Mouse (Mus musculus) midbrain, embryonic 13.5 days (tissue): ENCODE measurements around the gene Ptgis. TPM values are rescaled to one million over a fixed set of nuclear protein-coding genes. Genes with fewer than 3 reads are reported as not detected.

Experiments used
- ATAC-seq: fragments of 200-750 bp; cut with Nextera tagmentation; 2 replicates; pipeline ENCODE4 v1.8.0; 2017; ENCODE audit warnings: mild to moderate bottlenecking, moderate TSS enrichment, moderate library complexity
- H3K27ac ChIP-seq: fragments of 300-500 bp; sonication (generic); 2 replicates; pipeline ENCODE4 v1.5.1; 2015; ENCODE audit warnings: inconsistent platforms, mild to moderate bottlenecking, moderate library complexity
- H3K27me3 ChIP-seq: fragments of 300-500 bp; sonication (generic); 2 replicates; pipeline ENCODE4 v1.6.1; 2015; ENCODE audit warnings: mild to moderate bottlenecking, inconsistent platforms
- H3K36me3 ChIP-seq: fragments of 300-500 bp; sonication (generic); 2 replicates; pipeline ENCODE4 v1.6.1; 2015; ENCODE audit warnings: mild to moderate bottlenecking, inconsistent platforms
- H3K4me1 ChIP-seq: fragments of 300-500 bp; sonication (generic); replicated peaks from 2 replicates; pipeline ENCODE4 v1.6.1; 2015; ENCODE audit warnings: inconsistent platforms
- H3K4me2 ChIP-seq: fragments of 300-500 bp; sonication (generic); replicated peaks from 2 replicates; pipeline ENCODE4 v1.6.1; 2015; ENCODE audit warnings: moderate library complexity, mild to moderate bottlenecking, inconsistent platforms
- H3K4me3 ChIP-seq: fragments of 300-500 bp; sonication (generic); replicated peaks from 2 replicates; pipeline ENCODE4 v1.5.1; 2015; ENCODE audit warnings: mild to moderate bottlenecking, inconsistent platforms
- H3K9ac ChIP-seq: fragments of 300-500 bp; sonication (generic); replicated peaks from 2 replicates; pipeline ENCODE4 v1.6.1; 2015; ENCODE audit warnings: mild to moderate bottlenecking, inconsistent platforms
- H3K9me3 ChIP-seq: fragments of 300-500 bp; sonication (generic); 2 replicates; pipeline ENCODE4 v1.6.1; 2016; ENCODE audit warnings: mild to moderate bottlenecking, inconsistent platforms
- WGBS: fragments of 180-500 bp; shearing (Covaris S2); methylation state at CpG from one replicate; pipeline ENCODE4 v1.1.7; 2015; 5-methylcytosine and 5-hydroxymethylcytosine counted together
- polyA plus RNA-seq: library from polyadenylated mRNA; unstranded; fragments of >200 nt; fragmentation: Nextera tagmentation; extraction: Ambion mirVana; gene quantifications from 2 replicates; pipeline ENCODE4 v1.2.1, GENCODE M21; 2015

The Ptgis gene
- polyA plus RNA-seq, 1 experiment from 2014 or later = 4.5 TPM

DNA sequence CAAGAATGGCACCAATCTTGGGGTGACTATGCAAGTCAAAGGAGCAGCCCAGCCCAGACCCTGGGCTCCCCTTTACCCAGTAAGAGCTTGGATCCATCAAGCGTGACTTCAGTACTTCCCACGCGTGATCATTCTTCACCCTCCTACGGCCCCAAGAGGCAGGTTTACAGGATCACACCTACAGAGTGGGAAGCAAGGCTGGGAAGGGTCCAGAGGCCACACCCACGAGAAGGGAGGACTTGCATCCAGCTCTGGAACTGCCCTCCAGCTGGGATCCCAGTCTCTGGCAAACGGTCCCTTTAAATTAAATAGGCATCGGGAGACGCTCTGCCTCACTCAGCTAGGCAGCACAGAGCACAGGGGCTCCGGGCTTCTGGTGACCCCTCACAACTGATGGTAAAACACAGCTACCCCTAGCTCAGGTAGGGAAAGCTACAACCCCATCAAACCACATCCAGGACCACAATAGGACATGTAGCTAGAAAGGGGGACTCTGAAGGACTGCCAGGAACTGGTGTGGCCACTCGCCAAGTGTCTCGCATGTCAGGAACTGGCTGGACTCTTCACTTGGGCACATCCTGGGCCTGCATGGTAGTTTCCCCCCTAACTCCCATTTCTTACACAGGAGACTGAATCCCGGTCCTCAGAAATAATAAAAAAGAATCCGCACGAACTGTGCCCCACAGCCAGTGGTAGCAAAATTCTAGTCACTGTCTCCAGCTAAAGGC is 58.6 kb downstream of the Ptgis start:
- WGBS = 90% methylated on average over 14 of the region's 14 CpGs
- no peak for ATAC-seq

GRCm38 (mm10) chr2:167181096-167181495 is 59.3 kb downstream of the Ptgis start:
- ATAC-seq = no peak

More for the DNA sequence above, 58.6 kb downstream of the Ptgis start:
- Histone ChIP-seq H3K36me3 (peaks cover 8% of the 10 kb centered on the region), H3K27ac (no peak overlapping the region), H3K9ac (no peak overlapping the region), H3K4me1 (peaks cover 15% of the 10 kb centered on the region), H3K4me3 (no peak overlapping the region), H3K9me3 (no peaks in the 10 kb centered on the region), H3K4me2 (no peak overlapping the region), H3K27me3 (no peaks in the 10 kb centered on the region)

GRCm38 (mm10) chr2:167179301-167179700 is 61.1 kb downstream of the Ptgis start:
- Histone ChIP-seq H3K4me2 (no peak overlapping the region), H3K9me3 (no peaks in the 10 kb centered on the region), H3K27me3 (no peaks in the 10 kb centered on the region), H3K9ac (no peak overlapping the region), H3K4me1 (no peaks in the 10 kb centered on the region), H3K4me3 (no peak overlapping the region), H3K36me3 (peaks cover 8% of the 10 kb centered on the region), H3K27ac (no peak overlapping the region)
- no peak for ATAC-seq
- WGBS = 90% methylated on average over 10 of the region's 10 CpGs

More at GRCm38 (mm10) chr2:167181096-167181495, 59.3 kb downstream of the Ptgis start:
- H3K9ac ChIP-seq = no peak overlapping the region
- H3K4me3 ChIP-seq = no peak overlapping the region
- no peak overlapping the region for H3K27ac ChIP-seq
- H3K27me3 ChIP-seq = no peaks in the 10 kb centered on the region
- H3K4me1 ChIP-seq = peaks cover 8% of the 10 kb centered on the region
- H3K4me2 ChIP-seq = no peak overlapping the region
- peaks cover 8% of the 10 kb centered on the region for H3K36me3 ChIP-seq
- 81% methylated on average over 8 of the region's 8 CpGs for WGBS
- H3K9me3 ChIP-seq = no peaks in the 10 kb centered on the region

- no peaks in the 10 kb centered on the region for H3K36me3 ChIP-seq
- WGBS = 66% methylated on average over 10 of the region's 10 CpGs
- H3K27me3 ChIP-seq = no peaks in the 10 kb centered on the region
- no peak overlapping the region for H3K27ac ChIP-seq
- ATAC-seq = no peak
- H3K9ac ChIP-seq = no peak overlapping the region
- no peaks in the 10 kb centered on the region for H3K9me3 ChIP-seq
- H3K4me3 ChIP-seq = no peak overlapping the region
- H3K4me2 ChIP-seq = no peak overlapping the region
- H3K4me1 ChIP-seq = no peaks in the 10 kb centered on the region
Observed at GRCm38 (mm10) chr2:167177231-167177641, 63.2 kb downstream of the Ptgis start.

DNA sequence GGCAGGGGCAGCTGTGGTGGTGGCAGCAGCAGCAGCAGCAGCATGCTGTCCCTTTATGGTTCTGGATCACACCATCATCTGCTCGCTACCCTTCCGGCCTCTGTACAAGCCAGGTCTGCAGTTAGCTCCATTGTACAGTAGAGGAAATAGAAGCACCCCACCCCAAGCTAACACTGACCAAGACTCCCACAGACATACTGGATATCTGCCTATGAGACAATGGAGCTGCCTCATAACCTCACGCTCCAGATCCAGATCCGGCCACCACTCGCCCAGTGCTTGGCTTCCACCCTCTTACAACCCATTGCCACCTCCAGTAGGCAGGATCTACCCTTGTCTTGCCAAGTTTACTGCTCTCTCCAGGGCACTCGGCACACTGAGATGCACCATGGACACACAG is 65.1 kb downstream of the Ptgis start:
- Histone ChIP-seq H3K9me3 (no peaks in the 10 kb centered on the region), H3K36me3 (no peaks in the 10 kb centered on the region), H3K27ac (no peak overlapping the region), H3K4me2 (no peak overlapping the region), H3K9ac (no peak overlapping the region), H3K4me1 (no peaks in the 10 kb centered on the region), H3K27me3 (no peaks in the 10 kb centered on the region), H3K4me3 (no peak overlapping the region)
- ATAC-seq = no peak
- 96% methylated on average over 6 of the region's 6 CpGs for WGBS

- no peak overlapping the region for H3K27ac ChIP-seq
Observed at GRCm38 (mm10) chr2:167173051-167173875, 67.1 kb downstream of the Ptgis start.

GRCm38 (mm10) chr2:167167515-167168212 is 72.7 kb downstream of the Ptgis start:
- Histone ChIP-seq H3K4me1 (no peaks in the 10 kb centered on the region), H3K4me3 (no peak overlapping the region), H3K36me3 (no peaks in the 10 kb centered on the region), H3K27ac (no peak overlapping the region), H3K27me3 (no peaks in the 10 kb centered on the region), H3K4me2 (no peak overlapping the region), H3K9ac (no peak overlapping the region), H3K9me3 (no peaks in the 10 kb centered on the region)
- WGBS = 70% methylated on average over 11 of the region's 11 CpGs
- no peak for ATAC-seq

More at GRCm38 (mm10) chr2:167173051-167173875, 67.1 kb downstream of the Ptgis start:
- no peak for ATAC-seq
- H3K4me2 ChIP-seq = no peak overlapping the region
- WGBS = 78% methylated on average over 5 of the region's 5 CpGs
- H3K9me3 ChIP-seq = no peaks in the 10 kb centered on the region
- no peaks in the 10 kb centered on the region for H3K4me1 ChIP-seq
- H3K4me3 ChIP-seq = no peak overlapping the region
- no peaks in the 10 kb centered on the region for H3K27me3 ChIP-seq
- no peaks in the 10 kb centered on the region for H3K36me3 ChIP-seq
- no peak overlapping the region for H3K9ac ChIP-seq

DNA sequence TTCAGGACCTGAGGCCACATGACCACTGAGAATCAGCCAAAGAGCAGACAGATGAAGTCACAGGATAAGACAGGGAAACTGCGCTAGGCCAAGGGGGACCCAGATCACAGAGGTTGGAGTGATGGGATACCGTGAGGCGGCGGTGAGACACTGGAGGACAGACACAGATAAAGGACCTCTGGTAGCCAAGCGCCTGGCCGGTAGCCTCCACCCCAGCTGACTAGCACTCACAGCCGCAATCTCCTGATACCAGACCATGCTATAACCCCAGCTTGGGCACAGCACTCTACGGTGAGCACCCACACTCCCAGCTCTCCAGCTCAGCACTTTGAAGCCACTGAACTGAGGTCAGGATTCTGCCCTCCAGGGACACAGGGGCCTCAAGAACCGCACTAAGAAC is 76.8 kb downstream of the Ptgis start:
- H3K4me1 ChIP-seq = no peaks in the 10 kb centered on the region
- H3K9ac ChIP-seq = no peak overlapping the region
- H3K27me3 ChIP-seq = no peaks in the 10 kb centered on the region
- no peaks in the 10 kb centered on the region for H3K9me3 ChIP-seq
- peaks cover 10% of the 10 kb centered on the region; the same call in 1 of the 2 replicates for H3K36me3 ChIP-seq
- H3K4me2 ChIP-seq = no peak overlapping the region
- no peak for ATAC-seq
- 88% methylated on average over 9 of the region's 9 CpGs for WGBS
- H3K27ac ChIP-seq = no peak overlapping the region
- H3K4me3 ChIP-seq = no peak overlapping the region

DNA sequence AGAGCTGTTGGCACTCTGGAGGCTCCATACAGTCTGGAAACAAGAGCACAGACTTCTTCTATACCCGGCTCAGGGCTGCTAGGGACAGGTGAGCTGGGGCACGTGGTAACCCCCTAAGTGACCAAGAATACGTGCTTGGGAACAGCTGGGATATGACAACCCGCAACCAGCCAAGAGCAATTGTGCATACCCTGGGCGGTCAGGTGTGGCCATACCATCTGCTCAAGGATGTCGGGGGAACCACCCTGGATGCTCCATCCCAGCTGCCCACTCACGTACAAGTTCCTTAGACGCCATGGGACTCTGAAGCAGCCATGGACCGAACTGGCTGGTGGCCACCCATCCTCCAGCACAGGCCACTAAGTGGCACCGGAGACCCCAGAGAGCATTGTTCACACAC is 77.3 kb downstream of the Ptgis start:
- Histone ChIP-seq H3K9ac (no peak overlapping the region), H3K4me3 (no peak overlapping the region), H3K9me3 (no peaks in the 10 kb centered on the region), H3K36me3 (peaks cover 10% of the 10 kb centered on the region; the same call in 1 of the 2 replicates), H3K4me2 (no peak overlapping the region), H3K27ac (no peak overlapping the region), H3K4me1 (no peaks in the 10 kb centered on the region), H3K27me3 (no peaks in the 10 kb centered on the region)
- no peak for ATAC-seq
- WGBS = 92% methylated on average over 10 of the region's 10 CpGs

- no peak for ATAC-seq
- 80% methylated on average over 10 of the region's 10 CpGs for WGBS
- no peaks in the 10 kb centered on the region for H3K9me3 ChIP-seq
- H3K36me3 ChIP-seq = peaks cover 10% of the 10 kb centered on the region; the same call in 1 of the 2 replicates
- H3K27ac ChIP-seq = no peak overlapping the region
- H3K4me1 ChIP-seq = no peaks in the 10 kb centered on the region
- H3K4me2 ChIP-seq = no peak overlapping the region
- no peak overlapping the region for H3K4me3 ChIP-seq
- H3K9ac ChIP-seq = no peak overlapping the region
- no peaks in the 10 kb centered on the region for H3K27me3 ChIP-seq
Observed at GRCm38 (mm10) chr2:167162516-167163021, 77.8 kb downstream of the Ptgis start.

- Histone ChIP-seq H3K4me3 (no peak overlapping the region), H3K4me1 (peaks cover 17% of the 10 kb centered on the region), H3K9me3 (no peaks in the 10 kb centered on the region), H3K27ac (no peak overlapping the region), H3K27me3 (no peaks in the 10 kb centered on the region), H3K36me3 (peaks cover 10% of the 10 kb centered on the region; the same call in 1 of the 2 replicates), H3K4me2 (no peak overlapping the region), H3K9ac (no peak overlapping the region)
- 91% methylated on average over 4 of the region's 4 CpGs for WGBS
- no peak for ATAC-seq
Observed at GRCm38 (mm10) chr2:167159721-167160120, 80.7 kb downstream of the Ptgis start.
